Mouse (Mus musculus): ENCODE measurements around the gene Gsdma2.
"Not testable (repeated sequence)": the region's sequence is repeated elsewhere in the genome, so short reads cannot be mapped to it uniquely, and the experiment has no call there.

Gene Gsdma2

DNA sequence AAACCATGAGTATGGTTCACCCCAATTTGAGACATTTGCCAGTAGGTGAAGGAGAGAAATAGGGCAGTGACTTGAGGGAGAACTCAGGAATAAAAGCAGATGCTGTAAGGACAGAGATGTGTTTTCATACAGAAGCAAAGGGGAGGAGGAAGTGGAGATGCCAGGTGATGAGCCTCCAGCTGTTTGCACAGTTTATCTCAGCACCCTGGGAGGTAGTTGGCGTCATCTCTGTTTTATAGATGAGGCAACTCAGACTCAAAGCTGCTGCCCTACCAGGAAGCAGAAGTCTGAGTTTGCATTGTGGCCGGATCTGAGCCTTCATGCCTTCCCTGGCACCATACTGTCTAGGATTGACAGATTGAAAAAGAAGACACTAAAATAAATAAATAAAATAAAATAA, 22.4 kb downstream of the Gsdma2 start:
- no peak for DNase-seq (ENCODE audit: low read depth)

DNA sequence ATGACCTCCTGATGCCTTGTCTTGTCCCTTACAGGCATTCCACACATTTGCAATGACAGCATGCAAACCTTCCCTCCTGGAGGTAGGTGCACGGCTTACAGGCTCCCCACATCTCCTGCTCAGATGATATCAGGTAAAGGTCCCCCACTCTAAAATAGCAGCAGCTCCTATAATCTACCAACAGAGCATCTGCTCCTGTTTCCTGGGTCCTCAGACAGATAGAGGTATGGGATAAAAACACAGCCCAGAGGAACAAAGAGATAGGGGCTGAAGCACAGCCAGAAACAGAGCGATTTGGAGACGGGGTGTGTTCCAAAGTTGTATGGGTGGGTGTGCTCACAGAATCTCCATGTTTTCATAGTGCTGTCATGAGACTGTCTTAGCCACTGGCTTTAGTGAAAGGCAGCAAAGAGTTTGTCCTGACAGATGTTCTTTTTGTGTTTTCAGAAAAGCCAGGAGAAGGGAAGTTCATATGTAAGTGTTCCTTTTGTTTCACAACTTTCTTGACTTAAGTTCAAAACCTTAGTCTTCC, 24.8 kb downstream of the Gsdma2 start:
- DNase-seq (ENCODE audit: low read depth) = no peak

DNA sequence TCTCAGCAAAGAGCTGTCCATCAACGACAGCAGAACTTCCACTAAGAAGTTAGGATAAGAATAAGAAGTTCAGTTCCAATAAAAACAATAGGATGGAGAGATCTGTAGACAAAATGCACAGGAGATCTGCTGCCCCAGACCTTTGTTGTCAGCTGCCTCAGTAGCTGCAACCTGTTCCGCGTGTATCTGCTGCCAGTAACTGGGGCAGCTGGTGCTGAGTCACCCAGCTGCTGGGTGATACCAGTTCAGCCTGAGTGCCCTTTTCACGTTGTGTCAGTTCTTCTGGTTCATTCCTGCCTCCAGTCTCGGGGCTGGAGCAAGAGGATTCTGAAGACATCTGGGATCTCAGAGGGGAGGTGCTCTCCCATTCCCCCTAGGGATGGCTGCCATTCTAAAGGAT, 25.3 kb downstream of the Gsdma2 start:
- no peak for DNase-seq (ENCODE audit: low read depth)

DNA sequence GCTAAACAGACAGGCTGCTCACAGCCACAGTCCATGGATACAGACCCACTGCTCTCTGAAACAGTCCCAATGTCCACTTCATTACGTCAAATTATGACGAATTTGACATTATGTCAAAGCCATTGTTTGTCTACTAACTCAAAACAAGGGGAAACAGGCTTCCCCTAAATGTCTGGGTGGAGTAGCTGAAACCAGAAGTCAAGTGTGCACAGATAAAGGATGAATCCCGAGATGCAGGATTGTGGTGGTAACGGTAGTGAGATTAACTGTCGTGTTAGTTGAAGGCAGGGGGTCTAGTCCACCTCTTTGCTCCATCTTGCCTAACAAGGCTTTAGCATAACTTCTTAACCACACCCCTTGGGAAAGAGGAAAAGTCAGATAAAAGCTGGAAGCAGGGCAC, 25.9 kb downstream of the Gsdma2 start:
- DNase-seq (ENCODE audit: low read depth) = no peak

DNA sequence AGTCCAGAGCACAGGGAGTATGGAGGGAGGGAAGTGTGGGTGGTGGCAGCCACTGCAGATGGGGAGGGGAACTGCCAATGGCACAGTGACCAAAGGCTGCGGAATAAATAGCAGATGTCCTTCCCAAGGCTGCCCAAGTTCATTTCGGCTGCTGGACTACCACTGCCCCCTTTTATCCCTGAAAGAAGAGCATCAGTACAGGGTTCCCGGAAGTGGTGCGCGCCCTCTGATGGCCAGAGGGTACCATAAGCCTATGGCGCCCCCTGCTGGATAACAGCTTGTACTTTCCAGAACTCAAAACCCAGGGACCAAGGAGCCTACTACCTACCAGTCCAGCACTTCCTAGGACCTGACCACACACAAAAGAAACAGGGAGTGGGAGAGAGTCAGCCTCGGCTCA, 26.6 kb downstream of the Gsdma2 start:
- DNase-seq (ENCODE audit: low read depth) = not testable (repeated sequence)

DNA sequence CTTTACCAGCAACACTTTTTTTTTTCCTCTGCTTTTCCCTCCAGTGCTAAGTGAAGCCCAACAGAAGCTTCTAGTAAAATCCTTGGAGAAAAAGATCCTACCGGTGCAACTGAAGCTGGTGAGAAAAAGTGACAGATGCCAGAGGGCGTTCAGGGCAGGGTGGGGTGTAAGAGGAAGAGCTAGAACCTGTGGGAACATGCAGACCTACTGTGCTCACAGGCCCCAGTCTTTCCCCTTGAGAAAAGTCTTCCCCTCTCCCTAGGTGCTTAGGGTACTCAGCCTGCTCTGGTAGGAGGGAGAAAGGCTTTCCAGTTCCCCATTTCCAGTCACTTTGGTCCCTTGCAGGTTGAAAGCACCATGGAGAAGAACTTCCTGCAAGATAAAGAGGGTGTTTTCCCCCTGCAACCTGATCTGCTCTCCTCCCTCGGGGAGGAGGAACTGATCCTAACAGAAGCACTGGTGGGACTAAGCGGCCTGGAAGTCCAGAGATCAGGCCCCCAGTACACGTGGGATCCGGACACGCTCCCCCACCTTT, 29.3 kb downstream of the Gsdma2 start:
- DNase-seq (ENCODE audit: low read depth) = no peak

DNA sequence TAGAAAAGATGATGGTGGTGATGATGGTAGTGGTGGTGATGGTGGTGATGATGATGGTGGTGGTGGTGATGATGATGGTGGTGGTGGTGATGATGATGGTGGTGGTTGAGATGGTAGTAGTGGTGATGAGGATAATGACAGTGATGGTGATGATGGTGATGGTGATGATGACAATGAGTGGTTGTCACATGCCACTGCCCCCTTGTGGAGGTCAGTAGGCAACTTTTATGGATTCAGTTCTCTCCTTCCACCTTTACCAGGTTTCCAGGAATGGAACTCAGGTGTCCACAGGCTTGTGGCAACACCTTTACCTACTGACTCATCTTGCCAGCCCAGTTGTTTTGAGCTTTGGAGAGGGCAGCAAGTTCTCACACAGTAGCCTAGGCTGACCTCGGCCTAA, 33.5 kb downstream of the Gsdma2 start:
- DNase-seq (ENCODE audit: low read depth) = no peak

DNA sequence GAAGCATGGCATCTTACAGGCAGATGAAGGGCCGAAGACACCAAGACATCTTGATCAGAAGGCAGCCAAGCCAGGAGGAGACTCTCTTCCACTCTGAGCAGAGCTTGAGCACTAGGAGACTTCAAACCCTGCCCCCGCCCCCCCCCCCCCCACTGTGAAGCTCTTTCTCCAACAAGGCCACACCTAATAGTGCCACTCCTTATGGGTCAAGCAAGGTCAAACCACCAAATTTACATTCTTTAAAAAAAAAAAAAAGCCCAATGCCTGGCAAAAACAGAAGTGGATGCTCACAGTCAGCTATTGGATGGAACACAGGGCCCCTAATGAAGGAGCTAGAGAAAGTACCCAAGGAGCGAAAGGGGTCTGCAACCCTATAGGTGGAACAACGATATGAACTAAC, 34.0 kb downstream of the Gsdma2 start:
- not testable (repeated sequence) for DNase-seq (ENCODE audit: low read depth)

DNA sequence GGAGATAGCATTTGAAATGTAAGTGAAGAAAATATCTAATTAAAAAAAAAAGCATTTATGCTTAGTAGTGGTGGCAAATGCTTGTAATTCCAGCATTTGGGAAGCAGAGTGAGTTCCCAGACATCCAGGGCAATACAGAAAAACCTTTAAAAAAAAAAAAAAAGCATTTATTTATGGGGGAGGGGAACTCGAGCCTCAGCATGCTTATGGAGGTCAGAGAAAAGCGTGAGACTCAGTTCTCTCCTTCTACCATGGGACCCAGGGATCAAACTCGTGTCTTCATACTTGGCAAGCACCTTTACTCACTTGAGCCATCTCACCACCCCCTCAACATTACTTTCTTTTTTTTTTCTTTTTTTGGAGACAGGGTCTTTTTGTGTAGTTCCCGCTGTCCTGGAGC, 34.6 kb downstream of the Gsdma2 start:
- no peak for DNase-seq (ENCODE audit: low read depth)

DNA sequence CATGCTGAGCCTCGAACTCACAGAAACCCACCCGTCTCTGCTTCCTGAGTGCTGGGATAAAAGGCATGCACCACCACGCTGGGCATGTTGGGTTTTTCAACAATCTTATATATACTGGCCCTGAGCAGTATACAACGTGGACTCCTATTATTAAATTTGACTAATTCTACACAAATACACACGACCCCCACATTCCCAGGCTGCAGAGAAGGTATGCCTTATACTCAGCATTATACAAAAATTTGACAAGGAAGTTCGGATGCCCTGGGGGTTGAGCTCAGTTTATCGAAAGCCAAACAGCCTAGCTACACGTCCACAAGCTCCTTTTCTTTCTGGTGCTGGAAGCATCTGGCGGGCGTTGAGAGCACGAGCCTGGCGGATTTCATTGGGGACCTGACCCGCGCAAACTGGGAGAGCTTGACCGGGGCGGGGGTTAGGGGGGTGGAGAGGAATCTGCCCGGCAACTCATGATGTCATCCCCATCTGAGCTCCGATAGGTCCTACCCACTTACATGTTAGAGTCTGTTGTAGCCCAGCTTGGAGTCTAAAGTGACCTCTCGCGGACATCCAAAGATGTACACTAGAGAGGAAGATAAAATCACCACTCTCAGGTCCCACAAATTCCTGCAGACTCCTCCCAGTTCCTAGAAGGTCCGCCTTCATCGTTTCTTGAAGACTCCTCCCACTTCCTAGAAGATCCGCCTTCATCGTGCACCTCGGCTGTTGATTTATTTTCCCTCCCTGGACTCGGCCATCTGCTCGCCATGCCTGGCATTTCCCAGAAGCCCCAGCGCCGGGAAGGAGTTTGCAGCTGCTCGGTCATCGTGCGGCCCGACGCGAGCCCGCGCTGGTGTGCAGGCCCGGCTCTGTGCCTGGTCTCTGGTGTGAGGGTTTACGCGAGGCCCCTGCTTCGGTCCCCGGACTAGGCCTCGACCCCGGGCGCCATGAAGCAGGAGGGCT, 35.5 kb downstream of the Gsdma2 start, which contains the start of gene Psmd3:
Psmd3 (plus strand) TSS at position 769 of the 960 bp plus-strand sequence.
- peak; percentile 99 for DNase-seq (ENCODE audit: low read depth)

DNA sequence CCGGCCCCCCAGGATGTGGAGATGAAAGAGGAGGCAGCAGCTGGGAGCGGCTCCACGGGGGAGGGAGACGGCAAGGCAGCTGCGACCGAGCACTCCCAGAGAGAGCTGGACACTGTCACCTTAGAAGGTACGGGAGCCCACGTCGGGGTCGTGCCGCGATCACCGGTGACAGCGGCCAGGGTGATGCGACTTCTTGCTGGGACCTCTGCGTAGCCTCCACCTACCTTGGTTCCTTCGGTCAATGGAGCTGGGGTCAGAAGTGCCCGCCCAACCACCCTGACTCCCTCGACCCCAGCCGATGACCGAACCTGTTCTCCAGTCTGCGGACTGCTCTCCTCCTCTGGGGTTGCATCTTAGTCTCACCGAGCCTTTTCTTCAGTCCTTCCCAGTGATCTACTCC, 36.3 kb downstream of the Gsdma2 start:
- DNase-seq (ENCODE audit: low read depth) = no peak

DNA sequence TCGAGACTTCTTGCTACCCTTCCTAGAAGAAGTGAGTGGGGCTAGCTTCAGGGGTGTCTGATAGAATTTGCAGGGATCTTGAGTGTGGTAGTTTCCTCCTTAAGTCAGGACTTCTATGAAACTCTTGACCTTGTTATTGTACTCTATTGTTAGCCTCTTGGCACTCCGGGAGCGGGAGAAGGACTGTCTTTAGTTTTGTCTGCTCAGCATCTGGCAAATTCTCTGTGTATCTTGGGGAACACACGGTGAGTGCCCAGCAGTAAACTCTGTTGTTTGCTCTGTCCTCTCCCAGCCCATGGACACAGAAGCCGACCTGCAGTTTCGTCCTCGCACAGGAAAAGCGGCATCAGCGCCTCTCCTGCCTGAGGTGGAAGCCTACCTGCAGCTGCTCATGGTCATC, 39.1 kb downstream of the Gsdma2 start:
- no peak for DNase-seq (ENCODE audit: low read depth)

DNA sequence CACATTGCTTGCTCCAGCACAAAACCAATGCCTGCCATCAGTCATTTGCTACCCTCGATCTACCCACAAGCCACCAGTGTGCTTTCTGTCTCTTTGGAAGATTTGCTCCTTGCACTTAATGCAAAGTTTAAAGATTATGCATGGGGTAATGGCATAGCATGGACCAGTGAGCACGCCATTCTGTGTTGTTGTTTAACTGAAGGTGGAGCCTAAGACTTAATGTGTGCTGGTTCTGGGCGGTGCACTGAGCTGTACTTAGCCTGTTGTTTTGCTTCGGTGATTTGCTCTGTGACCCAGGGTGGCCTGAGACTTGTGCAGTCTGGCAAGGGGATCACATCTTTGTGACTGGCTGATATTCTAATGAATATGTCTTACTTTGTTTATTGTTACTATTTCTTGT, 40.4 kb downstream of the Gsdma2 start:
- no peak for DNase-seq (ENCODE audit: low read depth)

DNA sequence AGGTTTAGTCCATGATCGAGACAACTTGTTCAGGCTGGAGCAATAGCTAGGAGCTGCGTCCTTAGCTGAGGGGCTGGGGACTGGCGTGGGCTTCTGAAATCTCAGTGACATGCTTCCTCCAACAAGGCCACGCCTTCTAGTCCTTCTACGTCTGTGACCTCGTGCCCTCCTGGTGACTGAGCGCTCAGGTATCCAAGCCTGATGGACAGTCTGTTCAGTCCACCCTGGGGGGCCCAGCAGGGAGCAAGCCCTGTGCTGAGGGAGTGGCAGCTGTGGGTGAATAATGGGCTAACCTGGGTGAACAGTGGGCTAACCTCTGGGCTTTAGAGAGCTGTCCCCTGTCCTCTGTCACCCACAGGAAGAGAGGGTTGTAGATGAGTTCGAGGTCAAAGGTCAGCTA, 41.5 kb downstream of the Gsdma2 start:
- no peak for DNase-seq (ENCODE audit: low read depth)

DNA sequence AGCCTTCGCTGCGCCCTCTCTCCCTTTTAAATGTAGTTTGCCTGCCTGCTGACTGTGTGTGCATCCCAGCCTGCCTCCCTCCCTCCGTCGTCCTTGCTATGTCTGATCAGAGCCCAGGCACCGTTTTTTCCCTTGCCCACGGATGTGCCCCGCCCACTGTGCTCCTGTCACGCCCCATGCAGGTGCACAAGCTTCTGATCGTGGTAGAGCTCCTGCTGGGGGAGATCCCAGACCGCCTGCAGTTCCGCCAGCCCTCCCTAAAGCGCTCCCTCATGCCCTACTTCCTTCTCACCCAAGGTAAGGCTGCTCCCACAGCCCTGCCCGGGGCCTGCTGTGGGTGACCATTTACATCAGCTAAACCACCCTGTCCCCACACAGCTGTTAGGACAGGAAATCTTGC, 46.6 kb downstream of the Gsdma2 start:
- no peak for DNase-seq (ENCODE audit: low read depth)

DNA sequence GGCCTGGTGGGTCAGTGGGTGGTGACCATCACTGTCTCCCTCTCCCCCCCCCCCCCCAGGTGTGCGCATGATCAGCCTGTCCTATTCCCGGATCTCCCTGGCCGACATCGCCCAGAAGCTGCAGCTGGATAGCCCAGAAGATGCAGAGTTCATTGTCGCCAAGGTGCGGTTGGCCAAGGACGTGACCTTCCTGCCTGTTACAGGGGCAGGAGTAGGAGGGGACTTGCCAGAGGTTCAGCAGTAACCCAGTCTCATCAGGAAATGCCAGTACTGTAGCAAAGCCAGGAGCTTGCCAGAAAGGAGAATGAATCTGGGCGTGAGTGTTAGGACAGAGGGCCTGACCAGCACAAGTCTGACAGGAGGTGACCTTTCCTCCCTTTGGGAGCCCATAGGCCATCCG, 47.2 kb downstream of the Gsdma2 start:
- DNase-seq (ENCODE audit: low read depth) = no peak

DNA sequence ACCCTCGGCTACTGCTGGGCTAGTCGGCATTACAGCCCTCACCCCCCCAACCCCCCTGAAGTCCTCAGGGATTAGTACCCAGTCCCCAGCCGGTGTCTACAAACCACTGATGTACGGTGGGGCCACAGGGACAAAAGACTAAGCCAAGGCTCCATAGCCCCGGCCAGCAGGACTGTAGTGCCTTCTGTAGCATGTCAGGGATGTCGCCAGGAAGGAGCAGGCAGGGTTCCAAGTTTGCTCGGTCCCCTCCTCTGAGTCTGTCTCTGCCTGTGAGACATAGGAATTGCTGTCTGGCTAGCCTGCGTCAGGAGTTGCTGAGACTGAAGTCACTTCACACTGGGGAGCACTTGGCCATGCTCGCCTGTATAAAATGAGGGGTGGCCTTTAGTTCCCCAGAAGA, 47.7 kb downstream of the Gsdma2 start:
- DNase-seq (ENCODE audit: low read depth) = no peak

DNA sequence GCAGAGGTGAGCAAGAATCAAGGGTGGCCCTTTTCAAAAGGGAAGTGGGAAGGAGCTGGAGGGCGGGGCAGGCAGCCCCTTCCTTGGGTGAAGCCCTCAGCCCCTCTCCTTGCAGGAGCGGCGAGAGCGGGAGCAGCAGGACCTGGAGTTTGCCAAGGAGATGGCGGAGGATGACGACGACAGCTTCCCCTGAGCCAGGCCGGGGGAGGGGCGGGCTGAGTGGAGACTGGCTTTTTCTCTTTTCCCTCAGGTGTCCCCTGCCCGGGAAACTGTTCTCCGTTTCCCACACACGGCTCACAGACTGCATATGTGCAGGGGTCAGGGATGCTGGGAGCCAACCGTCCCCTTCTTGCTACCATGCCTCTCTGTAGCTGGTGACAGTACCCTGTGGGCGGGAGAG, 48.8 kb downstream of the Gsdma2 start:
- DNase-seq (ENCODE audit: low read depth) = no peak

DNA sequence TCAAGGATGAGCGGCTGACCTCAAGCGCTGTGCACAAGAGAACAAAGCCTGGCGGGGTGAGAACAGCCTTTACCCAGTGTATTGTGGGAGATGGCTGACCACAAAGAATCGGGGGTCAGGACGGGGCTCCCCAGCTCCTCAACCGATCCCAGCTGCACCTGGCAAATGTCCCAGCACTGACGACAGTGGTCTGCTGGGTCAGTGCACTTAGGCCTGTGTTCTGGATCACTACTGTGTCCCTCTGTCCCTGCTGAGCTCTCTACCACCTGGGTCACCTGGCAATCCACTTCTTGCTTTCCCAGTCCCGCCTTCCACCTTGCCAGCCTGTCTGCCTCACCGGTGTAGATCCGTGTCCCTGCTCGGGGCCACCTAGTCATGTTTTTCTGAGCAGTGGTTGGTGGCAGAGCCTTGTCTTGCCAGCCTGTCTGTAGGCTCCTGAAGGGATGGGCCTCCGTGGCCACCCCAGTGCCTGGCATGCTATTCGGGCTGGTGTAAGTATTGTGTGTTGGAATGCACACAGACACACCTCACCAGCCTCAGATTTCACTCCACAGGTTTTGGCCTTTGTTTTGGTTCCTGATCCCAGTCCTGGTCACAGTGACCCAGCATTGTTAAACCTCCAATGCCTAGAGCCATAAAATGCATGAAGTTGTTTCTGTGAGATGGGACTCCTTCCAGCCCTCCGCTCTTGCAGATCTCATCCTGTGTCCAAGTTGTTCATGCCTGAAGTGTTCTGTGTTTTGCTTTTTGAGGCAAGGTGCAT, 50.1 kb downstream of the Gsdma2 start:
- DNase-seq (ENCODE audit: low read depth) = no peak

DNA sequence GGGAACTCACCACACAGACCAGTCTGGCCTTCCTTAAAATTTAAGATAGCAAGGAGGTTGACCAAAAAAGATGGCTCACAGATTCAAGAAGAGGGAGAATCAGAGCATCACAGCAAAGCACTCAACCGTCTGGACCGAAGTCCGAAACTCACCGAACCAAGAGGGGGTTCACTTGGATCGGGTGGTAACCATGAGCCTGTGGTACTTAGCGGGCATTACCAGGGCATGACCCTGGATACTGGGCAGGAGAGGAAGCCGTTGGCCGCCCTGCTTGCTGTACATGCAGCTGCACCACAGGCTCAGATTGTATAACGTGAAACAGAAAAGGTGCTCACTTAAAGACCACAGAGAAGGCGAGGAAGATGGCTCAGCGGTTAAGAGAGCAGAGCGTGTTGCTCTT, 50.7 kb downstream of the Gsdma2 start:
- DNase-seq (ENCODE audit: low read depth) = no peak

DNA sequence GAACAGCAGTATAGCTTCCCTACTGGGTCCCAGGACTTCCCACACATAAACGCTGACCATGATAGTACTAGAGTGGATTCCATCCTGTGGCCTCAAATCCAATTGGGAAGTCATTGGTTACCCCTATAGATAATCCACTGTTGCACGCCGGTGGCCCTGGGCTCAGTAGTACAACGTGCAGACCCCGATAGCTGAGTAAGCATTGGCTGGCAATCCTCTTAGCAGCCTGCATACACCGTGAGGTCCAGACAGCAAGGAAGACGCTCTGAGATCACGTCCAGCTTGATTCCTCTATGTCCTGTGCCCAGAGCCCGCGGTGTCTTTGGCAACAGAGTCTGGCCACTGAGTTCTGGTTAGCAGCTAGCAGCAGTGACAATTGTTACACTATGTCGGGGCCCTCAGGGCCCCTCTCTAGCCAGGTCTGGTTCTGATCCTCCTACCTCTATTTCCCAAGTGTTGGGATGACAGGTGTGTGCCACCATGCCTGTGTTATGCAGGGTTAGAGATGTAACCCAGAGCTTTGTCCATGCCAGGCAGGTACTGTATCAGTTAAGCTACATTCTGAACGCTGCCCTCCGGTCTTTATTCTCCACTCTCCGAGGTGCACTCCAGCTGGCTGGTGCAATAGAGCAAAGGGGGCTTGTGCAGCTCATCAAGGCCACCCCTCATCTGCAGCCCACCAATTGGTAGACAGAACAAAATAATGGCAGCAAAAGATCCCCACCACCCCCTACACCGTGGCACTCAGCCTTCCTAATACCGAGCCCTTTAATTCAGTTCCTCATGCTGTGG, 52.5 kb downstream of the Gsdma2 start:
- no peak for DNase-seq (ENCODE audit: low read depth)

DNA sequence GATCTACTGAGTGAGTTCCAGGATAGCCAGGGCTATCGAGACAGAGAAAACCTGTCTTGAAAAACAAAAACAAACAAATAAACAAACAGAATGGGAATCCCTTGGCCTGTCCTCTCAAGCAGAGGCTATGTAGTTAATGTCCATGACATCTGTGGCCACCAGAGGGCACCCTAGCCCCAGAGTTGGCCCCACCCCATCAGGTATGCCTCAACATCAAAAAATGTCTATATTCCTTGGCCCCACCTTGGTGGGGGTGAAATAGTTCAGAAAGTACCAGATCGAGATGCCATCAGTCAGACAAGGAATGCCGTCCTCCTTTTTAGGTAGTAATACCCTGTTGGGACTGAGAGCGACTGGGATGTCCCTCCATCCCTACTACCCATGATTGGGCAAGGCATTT, 53.4 kb downstream of the Gsdma2 start:
- DNase-seq (ENCODE audit: low read depth) = no peak

Data from fibroblast of lung, adult 2 months (primary cell).